In genomic region chr13:32849531-32850123, GRCm38 (mm10) we compare ENCODE assay signal across 24 mouse cellular contexts. TPM values are rescaled to one million over a fixed set of nuclear protein-coding genes. Genes with fewer than 3 reads are reported as not detected.
DNase-seq lines count a peak whose midpoint lies in the region; ATAC-seq and TF ChIP-seq lines count a peak whose summit lies in the region.
"Had no signal": no experiment of that assay in that cellular context is flagged by ENCODE, and none has a peak within 500 bp of the region (broad histone marks: within the 10 kb centered on the region; RNA-seq: fewer than 3 reads in every experiment).

No protein-coding gene starts in this region.

- H3K36me3 ChIP-seq in heart, embryonic 16.5 days (ENCODE audit: control insufficient read depth, insufficient read depth), result no peaks in the 10 kb centered on the region
- H3K36me3 ChIP-seq in heart, embryonic 12.5 days, result no peaks in the 10 kb centered on the region
- H3K36me3 ChIP-seq in liver, embryonic 15.5 days (replicated peaks), result no peaks in the 10 kb centered on the region
- no peaks in the 10 kb centered on the region for H3K36me3 ChIP-seq in intestine, embryonic 14.5 days (ENCODE audit: control insufficient read depth, insufficient read depth, low read length)
- no peaks in the 10 kb centered on the region for H3K36me3 ChIP-seq in stomach, embryonic 14.5 days (ENCODE audit: control insufficient read depth, insufficient read depth, low read length)
- H3K36me3 ChIP-seq in midbrain, embryonic 11.5 days (ENCODE audit: control insufficient read depth, insufficient read depth, low read length), result no peaks in the 10 kb centered on the region
- H3K36me3 ChIP-seq: embryonic facial prominence, embryonic 13.5 days; forebrain, embryonic 10.5 days; hindbrain, embryonic 15.5 days; limb, embryonic 10.5 days; lung, embryonic 15.5 days had no signal

- no peak overlapping the region for H3K4me3 ChIP-seq in heart, embryonic 16.5 days (ENCODE audit: low read length)
- H3K4me3 ChIP-seq in heart, embryonic 12.5 days, result no peak overlapping the region
- peak overlapping the region; percentile 2; the same call in 1 of the 2 replicates for H3K4me3 ChIP-seq in liver, embryonic 15.5 days (replicated peaks)
- H3K4me3 ChIP-seq in intestine, embryonic 14.5 days (ENCODE audit: low read depth, low read length), result no peak overlapping the region
- no peak overlapping the region for H3K4me3 ChIP-seq in stomach, embryonic 14.5 days (ENCODE audit: low read depth, low read length)
- no peak overlapping the region for H3K4me3 ChIP-seq in midbrain, embryonic 11.5 days (ENCODE audit: low read depth, low read length)
- H3K4me3 ChIP-seq in lung, adult 2 months (replicated peaks; ENCODE audit: extremely low read depth, low read depth, low read length), result no peak overlapping the region
- H3K4me3 ChIP-seq: embryonic facial prominence, embryonic 13.5 days; forebrain, embryonic 10.5 days; hindbrain, embryonic 15.5 days; limb, embryonic 10.5 days; lung, embryonic 15.5 days had no signal

- no peak overlapping the region for H3K4me2 ChIP-seq in heart, embryonic 16.5 days (ENCODE audit: low read depth, low read length)
- no peak overlapping the region for H3K4me2 ChIP-seq in heart, embryonic 12.5 days
- 0 out of 2 replicates have a peak overlapping the region, but pooled peaks have one; percentile 23 for H3K4me2 ChIP-seq in liver, embryonic 15.5 days
- peak overlapping the region; percentile 37 for H3K4me2 ChIP-seq in intestine, embryonic 14.5 days (ENCODE audit: low read length)
- no peak overlapping the region for H3K4me2 ChIP-seq in stomach, embryonic 14.5 days (replicated peaks; ENCODE audit: low read depth, low read length)
- H3K4me2 ChIP-seq in midbrain, embryonic 11.5 days, result no peak overlapping the region
- H3K4me2 ChIP-seq: embryonic facial prominence, embryonic 13.5 days; hindbrain, embryonic 15.5 days; lung, embryonic 15.5 days had no signal

- H3K27me3 ChIP-seq in heart, embryonic 16.5 days (ENCODE audit: control insufficient read depth, insufficient read depth, low read length), result no peaks in the 10 kb centered on the region
- H3K27me3 ChIP-seq in heart, embryonic 12.5 days (replicated peaks), result no peaks in the 10 kb centered on the region
- no peaks in the 10 kb centered on the region for H3K27me3 ChIP-seq in liver, embryonic 15.5 days
- no peaks in the 10 kb centered on the region for H3K27me3 ChIP-seq in intestine, embryonic 14.5 days (replicated peaks; ENCODE audit: control insufficient read depth, insufficient read depth, low read length)
- H3K27me3 ChIP-seq in stomach, embryonic 14.5 days (ENCODE audit: control insufficient read depth, insufficient read depth, low read length), result no peaks in the 10 kb centered on the region
- H3K27me3 ChIP-seq in midbrain, embryonic 11.5 days (ENCODE audit: control insufficient read depth, insufficient read depth, low read length), result peaks cover 19% of the 10 kb centered on the region
- H3K27me3 ChIP-seq: embryonic facial prominence, embryonic 13.5 days; hindbrain, embryonic 15.5 days; lung, embryonic 15.5 days had no signal

- no peak for TF ChIP-seq POLR2A in lung, adult 2 months (IDR thresholded peaks at IDR 0.05; ENCODE audit: borderline replicate concordance, extremely low read depth, low read depth, low read length)

- DNase-seq in liver, result no peak
- DNase-seq in intestine, embryonic 14.5 days (ENCODE audit: low spot score), result no peak
- no peak for DNase-seq in midbrain, embryonic 11.5 days (ENCODE audit: low spot score, missing footprints)
- DNase-seq in lung, adult 2 months, result no peak
- DNase-seq: adrenal gland, adult 2 months; cerebellum, adult 18-20 months; gastrocnemius, postnatal 25 days; layer of hippocampus, postnatal 36 days; thymus, adult 18-20 months had no signal

- no peak overlapping the region for H3K9ac ChIP-seq in heart, embryonic 16.5 days (ENCODE audit: low read length)
- no peak overlapping the region for H3K9ac ChIP-seq in heart, embryonic 12.5 days
- H3K9ac ChIP-seq in liver, embryonic 15.5 days, result no peak overlapping the region
- no peak overlapping the region for H3K9ac ChIP-seq in intestine, embryonic 14.5 days (ENCODE audit: low read length)
- no peak overlapping the region for H3K9ac ChIP-seq in stomach, embryonic 14.5 days (replicated peaks; ENCODE audit: low read depth, low read length)
- no peak overlapping the region for H3K9ac ChIP-seq in midbrain, embryonic 11.5 days (ENCODE audit: low read length)
- H3K9ac ChIP-seq: embryonic facial prominence, embryonic 13.5 days; hindbrain, embryonic 15.5 days; lung, embryonic 15.5 days had no signal

- peak overlapping the region; percentile 5; the same call in 1 of the 2 replicates for H3K27ac ChIP-seq in heart, embryonic 16.5 days (ENCODE audit: low read length)
- H3K27ac ChIP-seq in heart, embryonic 12.5 days (ENCODE audit: poor library complexity, severe bottlenecking), result no peak overlapping the region
- H3K27ac ChIP-seq in liver, embryonic 15.5 days (replicated peaks), result no peak overlapping the region
- H3K27ac ChIP-seq in intestine, embryonic 14.5 days (ENCODE audit: low read depth), result peak overlapping the region; percentile 87
- peak overlapping the region; percentile 61; the same call in 1 of the 2 replicates for H3K27ac ChIP-seq in stomach, embryonic 14.5 days (ENCODE audit: low read length)
- no peak overlapping the region for H3K27ac ChIP-seq in midbrain, embryonic 11.5 days (ENCODE audit: low read depth, low read length)
- H3K27ac ChIP-seq: embryonic facial prominence, embryonic 13.5 days; forebrain, embryonic 10.5 days; hindbrain, embryonic 15.5 days; limb, embryonic 10.5 days; lung, embryonic 15.5 days had no signal

- H3K9me3 ChIP-seq in heart, embryonic 16.5 days (replicated peaks; ENCODE audit: control insufficient read depth, low read length), result no peaks in the 10 kb centered on the region
- H3K9me3 ChIP-seq in heart, embryonic 12.5 days (replicated peaks), result no peaks in the 10 kb centered on the region
- H3K9me3 ChIP-seq in liver, embryonic 15.5 days (replicated peaks), result no peaks in the 10 kb centered on the region
- no peaks in the 10 kb centered on the region for H3K9me3 ChIP-seq in intestine, embryonic 14.5 days (ENCODE audit: control insufficient read depth, low read length)
- no peaks in the 10 kb centered on the region for H3K9me3 ChIP-seq in stomach, embryonic 14.5 days (ENCODE audit: control insufficient read depth, low read depth, low read length)
- H3K9me3 ChIP-seq in midbrain, embryonic 11.5 days (ENCODE audit: control insufficient read depth, low read length), result no peaks in the 10 kb centered on the region
- H3K9me3 ChIP-seq: embryonic facial prominence, embryonic 13.5 days; forebrain, embryonic 10.5 days; hindbrain, embryonic 15.5 days; limb, embryonic 10.5 days; lung, embryonic 15.5 days had no signal

- ATAC-seq in heart, embryonic 16.5 days (replicated peaks; ENCODE audit: extremely low read depth, insufficient read depth, low FRiP score), result no peak
- no peak for ATAC-seq in heart, embryonic 12.5 days (ENCODE audit: insufficient number of reproducible peaks, low FRiP score)
- no peak; the same call in 1 of the 2 replicates for ATAC-seq in liver, embryonic 15.5 days (ENCODE audit: insufficient read depth)
- peak; percentile 65 for ATAC-seq in intestine, embryonic 14.5 days (replicated peaks; ENCODE audit: low FRiP score, low TSS enrichment, low read depth)
- peak; percentile 24; the same call in 1 of the 2 replicates for ATAC-seq in stomach, embryonic 14.5 days (ENCODE audit: insufficient number of reproducible peaks, insufficient read depth, low FRiP score, low read depth)
- no peak for ATAC-seq in midbrain, embryonic 11.5 days (ENCODE audit: low FRiP score)

- no peak for TF ChIP-seq CTCF in lung, adult 2 months (IDR thresholded peaks at IDR 0.05; ENCODE audit: insufficient read depth, low read length)

- H3K4me1 ChIP-seq in heart, embryonic 16.5 days (ENCODE audit: control insufficient read depth, insufficient read depth, low read length), result peaks cover 5% of the 10 kb centered on the region
- H3K4me1 ChIP-seq in heart, embryonic 12.5 days (replicated peaks), result peaks cover 21% of the 10 kb centered on the region
- H3K4me1 ChIP-seq in liver, embryonic 15.5 days (replicated peaks), result 0 out of 2 replicates have a peak, but pooled peaks cover 6% of the 10 kb centered on the region
- H3K4me1 ChIP-seq in intestine, embryonic 14.5 days (replicated peaks; ENCODE audit: control insufficient read depth, insufficient read depth, low read length), result peaks cover 17% of the 10 kb centered on the region
- no peaks in the 10 kb centered on the region; the same call in 1 of the 2 replicates for H3K4me1 ChIP-seq in stomach, embryonic 14.5 days (ENCODE audit: control insufficient read depth, insufficient read depth, low read length)
- H3K4me1 ChIP-seq in midbrain, embryonic 11.5 days (ENCODE audit: control insufficient read depth, insufficient read depth, low read length), result no peaks in the 10 kb centered on the region; the same call in none of the 2 replicates
- peaks cover 14% of the 10 kb centered on the region for H3K4me1 ChIP-seq in lung, adult 2 months (ENCODE audit: control insufficient read depth, insufficient read depth, low read length)

RNA-seq across cellular contexts. Expression of gene Serpinb1a, which starts 1.4 kb away (rescaled TPM):
- polyA plus RNA-seq in heart, embryonic 16.5 days (2015; fragmentation: Nextera tagmentation; extraction: Ambion mirVana), result 10.4 and 14.7 TPM in 2 replicates
- polyA plus RNA-seq in heart, embryonic 12.5 days (2016; fragmentation: Nextera tagmentation; extraction: Ambion mirVana), result 6.1 and 7.6 TPM in 2 replicates
- 36.4 and 44.1 TPM in 2 replicates for polyA plus RNA-seq in liver, embryonic 15.5 days (2015; fragmentation: Nextera tagmentation; extraction: Ambion mirVana)
- polyA plus RNA-seq in intestine, embryonic 14.5 days (2014; fragmentation: Nextera tagmentation; extraction: Ambion mirVana), result 62.5 and 81.2 TPM in 2 replicates
- polyA plus RNA-seq in stomach, embryonic 14.5 days (2014; fragmentation: Nextera tagmentation; extraction: Ambion mirVana), result 21.2 and 31.1 TPM in 2 replicates
- polyA plus RNA-seq in midbrain, embryonic 11.5 days (2014; fragmentation: Nextera tagmentation; extraction: Ambion mirVana), result 2.0 and 2.9 TPM in 2 replicates
- polyA plus RNA-seq in lung, adult 2 months (2012; rRNA removed), result 5.6 and 14.9 TPM in 2 replicates

RNA-seq across cellular contexts. Expression of gene D930007J09Rik, which starts 47.0 kb away (rescaled TPM):
- polyA plus RNA-seq in heart, embryonic 16.5 days (2015; fragmentation: Nextera tagmentation; extraction: Ambion mirVana), result not detected in 2 replicates
- not detected in 2 replicates for polyA plus RNA-seq in heart, embryonic 12.5 days (2016; fragmentation: Nextera tagmentation; extraction: Ambion mirVana)
- not detected in 2 replicates for polyA plus RNA-seq in liver, embryonic 15.5 days (2015; fragmentation: Nextera tagmentation; extraction: Ambion mirVana)
- polyA plus RNA-seq in intestine, embryonic 14.5 days (2014; fragmentation: Nextera tagmentation; extraction: Ambion mirVana), result not detected in 2 replicates
- not detected in 2 replicates for polyA plus RNA-seq in stomach, embryonic 14.5 days (2014; fragmentation: Nextera tagmentation; extraction: Ambion mirVana)
- not detected in 2 replicates for polyA plus RNA-seq in midbrain, embryonic 11.5 days (2014; fragmentation: Nextera tagmentation; extraction: Ambion mirVana)
- polyA plus RNA-seq in lung, adult 2 months (2012; rRNA removed), result not detected in 2 replicates
- polyA plus RNA-seq: C2C12; embryonic facial prominence, embryonic 13.5 days; forebrain, embryonic 10.5 days; heart, embryonic 14.5 days; hindbrain, embryonic 15.5 days; large intestine, adult 2 months; limb, embryonic 10.5 days; lung, embryonic 15.5 days; midbrain, postnatal 0 days; neural tube, embryonic 14.5 days had no signal

RNA-seq across cellular contexts. Expression of gene Wrnip1, which starts 47.8 kb away (rescaled TPM):
- polyA plus RNA-seq in heart, embryonic 16.5 days (2015; fragmentation: Nextera tagmentation; extraction: Ambion mirVana), result 19.7 and 24.8 TPM in 2 replicates
- polyA plus RNA-seq in heart, embryonic 12.5 days (2016; fragmentation: Nextera tagmentation; extraction: Ambion mirVana), result 30.2 TPM in 2 replicates
- polyA plus RNA-seq in liver, embryonic 15.5 days (2015; fragmentation: Nextera tagmentation; extraction: Ambion mirVana), result 10.3 and 15.2 TPM in 2 replicates
- 16.7 and 20.7 TPM in 2 replicates for polyA plus RNA-seq in intestine, embryonic 14.5 days (2014; fragmentation: Nextera tagmentation; extraction: Ambion mirVana)
- polyA plus RNA-seq in stomach, embryonic 14.5 days (2014; fragmentation: Nextera tagmentation; extraction: Ambion mirVana), result 15.8 and 17.3 TPM in 2 replicates
- 14.3 and 17.2 TPM in 2 replicates for polyA plus RNA-seq in midbrain, embryonic 11.5 days (2014; fragmentation: Nextera tagmentation; extraction: Ambion mirVana)
- polyA plus RNA-seq in lung, adult 2 months (2012; rRNA removed), result 29.0 and 36.0 TPM in 2 replicates

RNA-seq across cellular contexts. Expression of gene Serpinb1c, which starts 48.4 kb away (rescaled TPM):
- polyA plus RNA-seq in heart, embryonic 16.5 days (2015; fragmentation: Nextera tagmentation; extraction: Ambion mirVana), result 0.14 and 0.29 TPM in 2 replicates
- polyA plus RNA-seq in heart, embryonic 12.5 days (2016; fragmentation: Nextera tagmentation; extraction: Ambion mirVana), result 0.26 TPM in 1 of 2 replicates, not detected in the other
- not detected in 2 replicates for polyA plus RNA-seq in liver, embryonic 15.5 days (2015; fragmentation: Nextera tagmentation; extraction: Ambion mirVana)
- polyA plus RNA-seq in intestine, embryonic 14.5 days (2014; fragmentation: Nextera tagmentation; extraction: Ambion mirVana), result not detected in 2 replicates
- polyA plus RNA-seq in stomach, embryonic 14.5 days (2014; fragmentation: Nextera tagmentation; extraction: Ambion mirVana), result not detected in 2 replicates
- not detected in 2 replicates for polyA plus RNA-seq in midbrain, embryonic 11.5 days (2014; fragmentation: Nextera tagmentation; extraction: Ambion mirVana)
- polyA plus RNA-seq in lung, adult 2 months (2012; rRNA removed), result not detected in 2 replicates
- polyA plus RNA-seq: adrenal gland, adult 2 months; embryonic facial prominence, embryonic 13.5 days; forebrain, embryonic 10.5 days; frontal cortex, adult 2 months; heart, embryonic 14.5 days; hindbrain, embryonic 15.5 days; large intestine, adult 2 months; limb, embryonic 10.5 days; lung, embryonic 15.5 days; midbrain, postnatal 0 days had no signal

Comparison
In these comparisons a context has a peak if more than half of its experiments do, and no peak if none do; other contexts are left out.
1. H3K27ac ChIP-seq: peak in heart, embryonic 16.5 days (single experiment), intestine, embryonic 14.5 days (single experiment) and stomach, embryonic 14.5 days (single experiment); none in heart, embryonic 12.5 days (single experiment), liver, embryonic 15.5 days (single experiment) and midbrain, embryonic 11.5 days (single experiment).
2. ATAC-seq: peak in intestine, embryonic 14.5 days (single experiment) and stomach, embryonic 14.5 days (single experiment); none in heart, embryonic 16.5 days (single experiment), heart, embryonic 12.5 days (single experiment), liver, embryonic 15.5 days (single experiment) and midbrain, embryonic 11.5 days (single experiment).
3. H3K4me2 ChIP-seq: peak in liver, embryonic 15.5 days (single experiment) and intestine, embryonic 14.5 days (single experiment); none in heart, embryonic 16.5 days (single experiment), heart, embryonic 12.5 days (single experiment), stomach, embryonic 14.5 days (single experiment) and midbrain, embryonic 11.5 days (single experiment).